Mouse (Mus musculus) brain, embryonic 14.5 days (tissue): Measurements from ENCODE around the gene Dhx37.

ENCODE experiments used
- CTCF ChIP-seq: fragments of 200-500 bp; IDR thresholded peaks from 2 replicates; pipeline ENCODE4 v1.5.1; 2012; ENCODE audit warnings: inconsistent platforms, mild to moderate bottlenecking, moderate library complexity, borderline replicate concordance; ENCODE audit not compliant: insufficient read depth, insufficient read length; ENCODE audit errors: extremely low read depth
- POLR2A ChIP-seq: fragments of 200-500 bp; IDR thresholded peaks from 2 replicates; pipeline ENCODE4 v1.6.1; 2012; ENCODE audit warnings: mild to moderate bottlenecking, inconsistent platforms, borderline replicate concordance; ENCODE audit not compliant: poor library complexity, insufficient read depth, insufficient read length, severe bottlenecking; ENCODE audit errors: extremely low read depth

- TF ChIP-seq POLR2A (no peak), CTCF (no peak)
Observed at GRCm38 (mm10) chr5:125413763-125414162, 20.2 kb downstream of the Dhx37 start.
